Comparison of ENCODE assay signal across 16 mouse cellular contexts in genomic region chr2:44341091-44341571, GRCm38 (mm10).
A peak's percentile ranks its signal among the peaks of the same experiment; 100 is the strongest.
DNase-seq lines count a peak whose midpoint lies in the region; ATAC-seq lines count a peak whose summit lies in the region.
"Had no signal": no experiment of that assay in that cellular context is flagged by ENCODE, and none has a peak within 500 bp of the region (broad histone marks: within the 10 kb centered on the region; RNA-seq: fewer than 3 reads in every experiment).

No protein-coding gene starts in this region.

- no peak for DNase-seq in neural tube, embryonic 11.5 days (ENCODE audit: low spot score)
- no peak for DNase-seq in neural tube, embryonic 10.5 days (ENCODE audit: extremely low spot score, low spot score)
- peak; percentile 63 to 69 for DNase-seq in layer of hippocampus, postnatal 14 days (ENCODE audit: low spot score in 2 of 2)
- no peak for DNase-seq in gastrocnemius, adult 8-10 months (ENCODE audit: low spot score in 2 of 2)
- DNase-seq in urinary bladder, postnatal 36 days (ENCODE audit: low spot score in 2 of 2) = no peak
- DNase-seq in heart, postnatal 36 days = no peak
- DNase-seq: cerebellum, postnatal 36 days; kidney, postnatal 10 days; liver, embryonic 13.5 days; lung, postnatal 4 days had no signal

- 0 out of 2 replicates have a peak overlapping the region, but pooled peaks have one; percentile 0 for H3K4me2 ChIP-seq in forebrain, embryonic 13.5 days
- H3K4me2 ChIP-seq in forebrain, embryonic 12.5 days = no peak overlapping the region
- H3K4me2 ChIP-seq in neural tube, embryonic 11.5 days (ENCODE audit: low read depth) = no peak overlapping the region
- H3K4me2 ChIP-seq: heart, embryonic 13.5 days; liver, embryonic 13.5 days; stomach, embryonic 15.5 days had no signal

- H3K36me3 ChIP-seq in forebrain, embryonic 13.5 days (ENCODE audit: poor library complexity, severe bottlenecking) = no peaks in the 10 kb centered on the region
- H3K36me3 ChIP-seq in forebrain, embryonic 12.5 days (replicated peaks) = no peaks in the 10 kb centered on the region
- no peaks in the 10 kb centered on the region for H3K36me3 ChIP-seq in neural tube, embryonic 11.5 days (ENCODE audit: control insufficient read depth, insufficient read depth, low read length)
- H3K36me3 ChIP-seq: G1E; heart, embryonic 13.5 days; liver, embryonic 13.5 days; stomach, embryonic 15.5 days had no signal

- intact Hi-C loops in heart, postnatal 36 days (cut with DNase I) = no loop called here

- WGBS in forebrain, embryonic 13.5 days = 51% methylated on average over 10 of the region's 10 CpGs
- WGBS in forebrain, embryonic 12.5 days = 71% methylated on average over 10 of the region's 10 CpGs
- 29% methylated on average over 10 of the region's 10 CpGs for WGBS in neural tube, embryonic 11.5 days

- H3K4me1 ChIP-seq in forebrain, embryonic 13.5 days = peaks cover 18% of the 10 kb centered on the region
- no peaks in the 10 kb centered on the region for H3K4me1 ChIP-seq in forebrain, embryonic 12.5 days
- H3K4me1 ChIP-seq in neural tube, embryonic 11.5 days (ENCODE audit: control insufficient read depth, insufficient read depth, low read length) = peaks cover 8% of the 10 kb centered on the region; the same call in 1 of the 2 replicates
- H3K4me1 ChIP-seq: heart, embryonic 13.5 days; liver, embryonic 13.5 days; stomach, embryonic 15.5 days had no signal

- no peaks in the 10 kb centered on the region for H3K9me3 ChIP-seq in forebrain, embryonic 13.5 days (replicated peaks)
- no peaks in the 10 kb centered on the region for H3K9me3 ChIP-seq in forebrain, embryonic 12.5 days
- no peaks in the 10 kb centered on the region for H3K9me3 ChIP-seq in neural tube, embryonic 11.5 days (ENCODE audit: control insufficient read depth, low read length)
- H3K9me3 ChIP-seq: G1E; heart, embryonic 13.5 days; liver, embryonic 13.5 days; stomach, embryonic 15.5 days had no signal

- no peak overlapping the region for H3K9ac ChIP-seq in forebrain, embryonic 13.5 days
- H3K9ac ChIP-seq in forebrain, embryonic 12.5 days = no peak overlapping the region
- no peak overlapping the region for H3K9ac ChIP-seq in neural tube, embryonic 11.5 days (ENCODE audit: low read length)
- H3K9ac ChIP-seq: heart, embryonic 13.5 days; liver, embryonic 13.5 days; stomach, embryonic 15.5 days had no signal

- H3K27me3 ChIP-seq in forebrain, embryonic 13.5 days = no peaks in the 10 kb centered on the region
- H3K27me3 ChIP-seq in forebrain, embryonic 12.5 days = no peaks in the 10 kb centered on the region
- H3K27me3 ChIP-seq in neural tube, embryonic 11.5 days (ENCODE audit: control insufficient read depth, insufficient read depth, low read length) = no peaks in the 10 kb centered on the region
- H3K27me3 ChIP-seq: heart, embryonic 13.5 days; liver, embryonic 13.5 days; stomach, embryonic 15.5 days had no signal

- H3K27ac ChIP-seq in forebrain, embryonic 13.5 days = peak overlapping the region; percentile 49
- no peak overlapping the region for H3K27ac ChIP-seq in forebrain, embryonic 12.5 days
- no peak overlapping the region for H3K27ac ChIP-seq in neural tube, embryonic 11.5 days (ENCODE audit: low read depth, low read length)
- H3K27ac ChIP-seq: heart, embryonic 13.5 days; liver, embryonic 13.5 days; stomach, embryonic 15.5 days had no signal

- H3K4me3 ChIP-seq in forebrain, embryonic 13.5 days = no peak overlapping the region
- no peak overlapping the region for H3K4me3 ChIP-seq in forebrain, embryonic 12.5 days (replicated peaks)
- no peak overlapping the region for H3K4me3 ChIP-seq in neural tube, embryonic 11.5 days (ENCODE audit: low read depth, low read length)
- H3K4me3 ChIP-seq: heart, embryonic 13.5 days; liver, embryonic 13.5 days; stomach, embryonic 15.5 days had no signal

- peak; percentile 72 for ATAC-seq in forebrain, embryonic 13.5 days
- no peak for ATAC-seq in forebrain, embryonic 12.5 days (ENCODE audit: low FRiP score)
- ATAC-seq in neural tube, embryonic 11.5 days (ENCODE audit: insufficient read depth, low FRiP score, low TSS enrichment) = peak; percentile 23; the same call in 1 of the 2 replicates
- ATAC-seq: hindbrain, embryonic 16.5 days had no signal

Comparison
In these comparisons a context has a peak if more than half of its experiments do, and no peak if none do; other contexts are left out.
1. DNase-seq: peak in layer of hippocampus, postnatal 14 days (2 of 2); none in neural tube, embryonic 11.5 days (single experiment), neural tube, embryonic 10.5 days (single experiment), gastrocnemius, adult 8-10 months (0 of 2), urinary bladder, postnatal 36 days (0 of 2) and heart, postnatal 36 days (0 of 2).